Mouse (Mus musculus) adrenal gland, adult 18-20 months (tissue): ENCODE measurements around the gene Rgs9bp. TPM values are rescaled to one million over a fixed set of nuclear protein-coding genes. Genes with fewer than 3 reads are reported as not detected.

ENCODE experiments used
- DNase-seq, 2 experiments: peaks; one replicate each; pipeline ENCODE4 v3.0.0; 2021 to 2022; ENCODE audit warnings: low spot score in 2 of 2
- long read RNA-seq, 2 experiments: library from polyadenylated mRNA; stranded (forward); transcript quantifications; one replicate each; pipeline ENCODE4 v2.0.0; 2021
- total RNA-seq, 2 experiments: library from RNA; stranded (reverse); gene quantifications; 1 replicate in 1 of 2; 2 replicates in 1 of 2; pipeline ENCODE4 v1.2.3; 2021

The Rgs9bp gene
- under 1 TPM; 0.29 to 0.30 TPM for total RNA-seq
- long read RNA-seq, experiment 1 = 0 reads
- long read RNA-seq, experiment 2 = 0 reads

DNA sequence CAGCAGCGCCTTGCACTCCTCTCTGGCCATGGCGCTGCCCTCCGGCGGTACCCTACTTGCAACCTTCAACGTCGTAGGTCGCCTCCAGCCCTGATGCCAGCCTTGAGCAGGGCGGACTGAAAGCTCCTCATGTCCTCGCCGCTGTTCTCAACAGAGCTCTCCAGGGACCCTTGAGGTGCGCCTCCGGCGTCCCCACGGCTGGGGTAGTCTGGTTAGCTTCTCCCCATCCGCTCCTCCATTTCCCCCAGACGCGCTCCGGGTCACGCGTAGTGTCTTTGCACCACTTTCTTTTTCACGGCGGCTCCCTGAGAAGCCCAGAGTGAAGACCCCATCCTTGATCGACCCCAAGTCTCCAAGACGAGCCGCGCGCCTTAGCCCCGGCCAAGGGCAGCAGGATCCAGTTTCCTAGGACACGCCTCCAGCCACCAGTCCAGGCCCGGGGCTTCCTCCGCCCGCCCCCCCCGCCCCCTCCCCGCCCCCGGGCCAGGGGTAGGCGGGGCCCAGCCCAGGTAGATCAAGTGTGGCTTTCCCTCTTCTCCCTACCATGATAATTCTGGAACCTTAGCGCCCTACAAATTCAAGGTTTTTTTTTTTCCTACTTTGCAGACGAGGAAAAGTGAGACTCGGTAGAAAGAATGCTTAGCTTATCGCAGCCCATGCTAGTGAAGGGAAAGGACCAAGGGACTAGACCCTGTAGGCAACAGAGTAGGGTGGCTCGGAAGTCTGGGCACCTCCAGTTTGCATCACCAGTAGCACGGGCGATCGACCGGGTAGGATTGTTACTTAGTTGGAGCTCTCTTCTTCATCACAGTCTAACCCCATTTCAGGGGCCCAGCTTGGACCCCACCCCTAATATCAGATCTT is at the start of gene Rgs9bp:
Rgs9bp (minus strand) TSS at position 392 of the 864 bp plus-strand sequence.
- peak; percentile 27 to 40 for DNase-seq

DNA sequence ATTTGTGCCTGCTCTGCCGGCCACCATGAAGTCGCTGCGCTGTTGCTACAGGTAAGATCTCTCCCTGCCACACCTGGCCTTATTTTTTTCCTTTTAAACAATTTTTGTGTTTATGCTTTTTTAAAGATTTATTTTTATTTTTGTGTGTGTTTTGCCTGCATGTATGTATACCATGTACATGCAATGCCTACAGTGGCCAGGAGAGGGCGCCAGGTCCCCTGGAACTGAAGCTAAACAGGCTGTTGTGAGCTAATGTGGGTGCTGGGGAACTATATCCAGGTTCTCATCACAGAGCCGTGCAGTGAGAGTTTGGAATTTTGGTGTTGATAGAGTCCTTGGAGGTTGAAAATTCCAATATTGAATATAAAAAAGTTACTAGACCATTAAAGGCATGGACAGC is 43.1 kb upstream of the Rgs9bp start:
- peak in 1 of 2 experiments; percentile 39 for DNase-seq

- no peak for DNase-seq
Measured at GRCm38 (mm10) chr7:35627371-35627770, 42.0 kb upstream of the Rgs9bp start.

- no peak for DNase-seq
Measured at GRCm38 (mm10) chr7:35626038-35626437, 40.7 kb upstream of the Rgs9bp start.

DNA sequence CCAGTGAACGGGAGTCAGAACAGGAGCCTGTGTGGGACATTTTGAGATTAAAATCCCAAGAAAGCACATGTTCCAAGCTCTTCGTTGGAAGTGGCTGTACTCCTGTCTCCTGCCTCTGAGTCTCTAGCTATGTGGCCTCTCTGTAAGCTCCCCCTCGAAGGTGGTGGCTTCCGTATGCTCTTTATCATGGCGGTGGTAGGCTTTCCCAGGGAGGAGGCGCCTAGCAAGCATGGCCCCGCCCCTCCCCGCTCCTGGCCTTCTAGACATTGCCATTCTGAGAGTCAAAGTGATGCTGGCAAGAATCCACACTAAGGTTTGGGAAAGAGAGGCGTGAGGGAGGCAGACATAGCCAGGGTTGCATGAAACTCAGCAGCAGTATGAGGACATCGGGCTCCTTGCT is 37.2 kb upstream of the Rgs9bp start:
- no peak for DNase-seq

DNA sequence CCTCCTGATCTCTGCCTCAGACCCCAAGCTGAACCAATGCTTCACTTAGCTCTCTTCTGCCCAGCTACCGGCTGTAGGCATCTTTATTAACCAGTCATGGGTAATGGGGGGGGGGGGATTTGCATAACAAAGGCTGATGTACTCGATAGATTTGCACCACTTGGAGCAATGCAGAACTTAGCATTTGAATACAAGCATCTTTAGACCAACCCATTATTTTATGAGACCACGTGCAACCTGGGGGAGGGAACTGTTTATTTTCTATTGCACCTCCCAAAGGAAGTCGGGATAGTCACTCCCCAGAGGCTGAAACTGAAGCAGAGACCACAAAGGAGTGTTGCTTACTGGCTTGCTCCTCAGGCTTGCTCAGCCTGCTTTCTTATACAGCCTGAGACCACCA is 32.1 kb upstream of the Rgs9bp start:
- no peak for DNase-seq

- DNase-seq = no peak
Measured at GRCm38 (mm10) chr7:35609245-35609644, 23.9 kb upstream of the Rgs9bp start.

DNA sequence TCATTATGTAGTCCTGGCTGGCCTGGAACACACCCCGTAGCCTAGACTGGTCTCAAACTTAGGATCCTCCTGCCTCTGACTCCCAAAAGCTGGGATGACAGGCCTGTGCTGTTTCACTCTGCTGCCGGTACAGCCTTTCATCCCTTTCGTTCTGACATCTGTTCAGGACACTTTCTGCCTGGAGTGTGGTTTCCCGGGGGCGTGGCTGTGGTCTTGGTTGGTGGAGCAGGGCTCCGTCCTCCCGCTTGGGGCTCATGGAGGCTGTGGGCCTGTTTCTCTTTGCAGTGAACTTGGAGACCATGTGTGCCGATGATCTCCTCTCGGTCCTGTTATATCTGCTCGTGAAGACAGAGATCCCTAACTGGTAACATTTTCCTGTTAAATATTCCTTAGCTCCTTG is 21.4 kb upstream of the Rgs9bp start:
- no peak for DNase-seq

- no peak for DNase-seq
Measured at GRCm38 (mm10) chr7:35602766-35603165, 17.4 kb upstream of the Rgs9bp start.

DNA sequence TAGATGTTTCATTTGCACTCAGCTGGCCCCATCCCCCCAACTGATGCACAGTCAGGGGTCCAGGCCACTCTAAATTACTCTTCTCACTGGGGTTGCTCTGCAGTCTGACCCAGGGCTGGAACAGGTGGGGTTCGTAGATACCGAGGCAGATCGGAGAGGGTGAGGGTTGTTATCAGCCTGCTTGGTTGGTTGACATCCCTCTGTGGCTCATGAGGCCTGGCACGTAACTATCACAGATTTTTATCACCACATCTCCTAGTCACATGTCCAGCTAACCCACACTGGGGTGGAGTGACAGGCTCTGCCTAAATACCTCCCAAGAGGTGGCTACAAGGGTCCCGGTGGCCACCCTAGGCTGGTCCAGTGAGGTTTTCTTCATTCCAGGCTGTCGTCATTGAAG is 15.7 kb upstream of the Rgs9bp start:
- DNase-seq = no peak

DNA sequence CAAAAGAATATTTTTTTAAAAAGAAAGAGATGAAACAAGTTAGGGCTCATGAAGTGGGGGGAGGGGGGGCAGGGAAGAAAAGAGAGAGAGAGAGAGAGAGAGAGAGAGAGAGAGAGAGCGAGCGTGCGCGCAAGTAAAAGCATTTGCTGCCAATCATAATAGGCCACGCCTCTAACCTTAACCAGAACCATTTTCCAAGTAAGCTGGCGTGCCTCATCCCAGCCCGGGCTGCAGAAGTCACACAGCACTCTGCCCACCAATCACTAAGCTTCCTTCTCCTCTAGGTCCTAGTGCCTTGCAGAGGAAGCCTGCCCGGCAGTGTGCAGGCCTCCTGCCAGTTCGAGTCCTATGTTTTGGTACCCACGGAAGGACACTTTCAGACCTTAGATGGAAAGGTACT is 14.6 kb upstream of the Rgs9bp start:
- DNase-seq = no peak

DNA sequence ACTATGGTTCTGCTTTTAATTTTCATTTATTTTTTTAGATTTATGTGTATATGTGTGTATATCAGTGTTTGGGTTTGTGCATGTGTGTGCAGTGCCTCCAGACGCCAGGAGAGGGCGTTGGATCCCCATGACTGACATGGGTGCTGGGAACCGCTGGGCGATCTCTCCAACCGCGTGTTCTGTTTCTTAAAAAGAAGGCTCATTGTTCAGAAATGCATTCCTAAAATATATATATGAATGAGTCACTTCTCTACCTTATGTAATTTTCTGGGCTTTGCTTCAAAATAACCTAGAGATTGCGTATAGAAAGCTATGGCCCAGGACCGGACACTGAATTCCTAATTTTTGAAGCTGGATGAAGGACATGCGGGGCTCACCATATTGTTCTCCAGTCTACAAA is 14.1 kb upstream of the Rgs9bp start:
- DNase-seq = no peak

DNA sequence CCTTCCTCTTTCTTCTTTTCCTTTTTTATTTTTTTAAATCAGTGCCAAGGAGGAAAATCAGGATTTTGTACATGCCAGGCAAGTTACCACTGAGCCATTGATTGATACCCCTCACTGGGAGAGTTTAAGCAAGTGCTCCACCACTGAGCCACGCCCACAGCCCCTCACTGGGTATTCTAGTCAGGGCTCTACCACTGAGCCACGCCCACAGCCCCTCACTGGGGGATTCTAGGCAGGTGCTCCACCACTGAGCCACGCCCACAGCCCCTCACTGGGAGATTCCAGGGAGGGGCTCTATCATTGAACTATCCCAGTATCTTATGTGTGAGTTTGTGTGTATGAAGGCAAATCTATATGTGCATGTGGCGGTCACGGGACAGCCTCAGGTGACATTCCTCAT is 8.9 kb upstream of the Rgs9bp start:
- DNase-seq = no peak

DNA sequence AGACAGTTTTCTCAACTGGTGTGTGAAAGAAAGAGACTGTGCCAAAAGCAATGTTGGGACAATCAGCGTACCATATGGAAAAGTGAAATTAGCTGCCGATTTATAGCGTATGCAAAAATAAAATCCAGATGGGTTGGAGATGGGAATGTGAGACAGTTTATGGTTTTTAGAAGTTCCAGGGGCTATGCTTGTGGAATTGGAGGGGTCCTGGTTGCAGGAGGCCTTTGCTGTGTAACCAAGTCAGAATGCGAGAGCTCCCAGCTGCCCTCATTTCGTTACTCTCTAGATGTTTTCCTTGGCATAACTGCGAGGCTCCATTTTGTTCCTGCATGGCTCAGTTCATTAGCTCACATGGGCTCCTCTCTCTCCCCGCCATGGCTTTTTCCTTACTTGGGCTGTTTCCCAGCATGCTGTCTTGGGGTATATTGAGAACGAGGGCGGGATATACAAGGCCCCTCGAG is 5.4 kb upstream of the Rgs9bp start:
- DNase-seq = no peak

DNA sequence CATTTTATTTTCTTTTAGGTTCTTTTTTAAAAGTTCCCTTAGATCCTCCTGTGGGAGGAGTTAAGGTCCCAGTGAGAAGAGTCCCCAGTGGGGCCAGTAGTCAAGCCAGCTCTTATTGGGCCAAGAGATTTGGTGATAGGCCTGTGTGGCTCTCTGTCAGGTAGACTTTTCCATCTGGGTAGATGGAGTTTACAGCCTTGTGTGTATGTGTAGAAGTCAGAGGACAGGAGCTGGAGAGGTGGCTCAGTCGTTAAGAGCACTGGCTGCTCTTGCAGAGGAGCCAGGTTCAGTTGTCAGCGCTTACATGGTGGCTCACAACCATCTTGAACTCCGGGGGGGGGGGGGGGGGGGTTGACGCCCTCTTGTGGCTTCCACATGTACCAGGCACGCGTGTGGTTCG is 4.1 kb upstream of the Rgs9bp start:
- DNase-seq = no peak

DNA sequence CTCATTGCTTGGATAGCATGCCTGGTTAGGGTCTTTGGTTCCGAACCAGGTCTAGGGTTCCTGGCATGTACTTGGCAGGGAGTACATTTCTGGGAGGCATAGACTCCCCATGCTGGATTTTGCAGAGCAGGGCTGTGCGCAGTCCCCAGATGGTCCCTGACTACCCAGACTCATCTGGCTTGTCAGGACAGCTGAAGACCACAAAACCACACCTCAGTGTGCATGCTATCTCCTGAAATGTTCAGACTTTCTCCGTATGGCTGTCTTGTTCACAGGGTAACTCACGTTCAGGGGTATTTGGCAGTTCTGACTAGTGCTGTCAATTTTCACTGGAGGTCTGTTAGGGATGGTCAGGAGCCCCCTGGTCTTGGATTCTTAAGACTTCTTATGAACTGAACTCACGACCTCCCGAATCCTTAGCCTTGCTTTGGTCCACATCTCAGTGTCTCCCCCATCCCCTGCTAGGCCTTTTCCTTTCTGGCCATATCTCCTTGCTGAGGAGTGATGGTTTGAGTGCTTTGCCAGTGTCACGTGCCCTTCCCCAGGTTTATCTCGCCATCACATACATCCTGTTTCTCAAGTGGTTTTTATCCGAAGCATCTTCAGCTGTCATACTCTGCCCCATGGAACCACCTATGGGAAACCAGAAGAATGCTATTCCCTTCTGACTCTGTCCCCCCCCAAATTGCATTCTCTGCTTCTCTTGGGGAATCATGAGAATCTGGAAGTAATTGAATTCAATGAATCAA is 3.5 kb upstream of the Rgs9bp start:
- DNase-seq = no peak

GRCm38 (mm10) chr7:35587728-35588127 is 2.3 kb upstream of the Rgs9bp start:
- no peak for DNase-seq

DNA sequence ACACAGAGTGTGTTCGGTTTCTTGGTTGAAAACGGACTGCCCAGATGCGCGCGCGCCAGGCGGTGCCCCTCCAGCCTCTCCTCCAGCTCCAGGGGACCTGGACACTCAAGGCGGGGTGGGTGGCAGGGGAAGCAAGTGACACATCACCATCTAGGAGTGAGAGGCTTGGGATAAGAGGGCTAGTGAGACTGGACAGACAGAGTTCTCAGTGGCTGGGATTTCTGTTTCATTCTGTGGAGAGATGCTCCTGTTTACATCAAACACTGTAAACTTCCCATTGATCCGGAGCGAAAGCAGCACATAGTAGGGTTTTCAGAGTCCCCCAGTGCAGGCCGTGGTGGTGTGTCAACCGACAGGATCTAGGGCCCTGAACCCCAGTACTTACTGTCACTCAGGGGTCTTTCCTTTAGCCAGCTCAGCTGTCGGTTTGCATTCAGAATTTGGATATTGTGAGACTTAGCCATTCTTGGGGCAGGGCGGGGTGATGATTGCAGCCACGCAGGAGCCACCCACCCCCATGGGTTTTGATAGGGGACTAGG is 1.6 kb upstream of the Rgs9bp start:
- no peak for DNase-seq

DNA sequence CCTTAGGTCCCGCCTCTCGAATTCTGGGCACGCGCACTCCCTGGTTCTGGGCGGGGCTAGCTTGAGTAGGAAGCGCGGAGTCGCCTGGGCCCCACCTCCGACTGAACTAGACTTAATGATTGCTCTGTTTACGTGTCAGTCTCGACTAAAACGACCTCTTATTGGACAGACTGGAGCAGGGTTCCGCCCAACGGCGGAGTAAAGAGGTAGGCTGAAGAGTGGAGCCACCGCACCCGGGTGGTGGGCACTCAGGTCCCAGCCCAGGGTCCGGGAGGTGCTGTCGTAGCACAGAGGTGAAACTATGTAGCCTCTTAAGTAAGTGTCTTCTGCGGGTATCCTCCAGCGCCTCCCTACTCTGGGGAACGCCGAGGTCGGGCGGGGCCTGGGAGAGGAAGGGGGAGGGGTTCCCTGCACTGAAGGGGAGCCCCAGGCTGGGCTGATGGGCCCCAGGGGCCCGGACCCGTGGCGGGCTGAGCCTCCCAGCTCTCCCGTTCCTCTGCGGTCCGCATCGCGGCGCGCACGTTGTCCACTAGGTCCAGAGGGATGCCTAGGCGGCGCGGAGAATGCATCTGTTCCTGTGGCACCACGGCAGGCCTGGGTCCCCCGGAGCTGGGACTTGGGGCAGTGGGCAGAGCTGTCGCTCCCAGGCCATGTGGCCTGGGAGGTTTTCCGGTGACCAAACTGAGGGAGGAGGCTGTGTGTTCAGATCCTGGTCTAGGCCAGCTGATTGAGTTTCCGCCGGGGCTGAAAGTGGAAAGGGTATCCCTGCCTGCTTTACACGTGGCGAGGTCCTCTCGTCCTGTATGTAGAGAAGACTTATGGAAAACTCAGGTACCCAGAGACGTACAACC is 898 bp upstream of the Rgs9bp start, which contains the start of gene Ankrd27:
Ankrd27 (plus strand) TSS at position 190 of the 851 bp plus-strand sequence.
- DNase-seq = peak; percentile 86 to 90

DNA sequence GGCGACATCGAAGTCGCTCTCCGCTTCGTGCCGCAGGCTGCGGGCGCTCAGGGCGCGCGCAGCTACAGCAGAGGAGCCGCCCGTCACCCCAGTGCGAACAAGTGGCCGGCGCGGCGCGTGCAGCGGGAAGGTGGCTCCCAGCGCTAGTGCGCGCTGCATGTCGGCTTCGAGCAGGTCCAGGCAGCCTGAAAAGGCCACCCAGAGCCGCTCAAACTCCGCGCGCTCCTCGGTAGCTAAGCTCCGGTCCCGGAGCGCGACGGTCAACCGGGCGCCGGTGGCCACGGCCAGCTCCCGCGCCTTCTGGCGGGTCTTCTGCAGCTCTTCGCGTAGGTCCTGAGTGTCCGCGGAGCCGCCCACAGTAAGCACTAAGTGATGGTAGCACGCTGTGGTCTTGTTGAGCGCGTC is 594 bp downstream of the Rgs9bp start:
- peak in 1 of 2 experiments; percentile 31 for DNase-seq
